Mouse (Mus musculus) kidney, adult 2 months (tissue): ENCODE results near the gene Sephs1.

ENCODE experiments used
- CTCF ChIP-seq: fragments of 200-500 bp; conservative IDR thresholded peaks from 2 replicates; pipeline ENCODE4 v1.5.1; 2011; ENCODE audit warnings: low read depth, mild to moderate bottlenecking, control low read depth, low read length, moderate library complexity, mixed read lengths; ENCODE audit not compliant: insufficient read depth, insufficient read length
- POLR2A ChIP-seq: fragments of 200-500 bp; IDR thresholded peaks from one replicate; pipeline ENCODE4 v1.6.1; 2011; ENCODE audit warnings: low read depth, low read length, control low read depth

GRCm38 (mm10) chr2:4864008-4864816, 17.2 kb upstream of the Sephs1 start:
- TF ChIP-seq CTCF = peak; percentile 77
- TF ChIP-seq POLR2A = no peak
